Mouse (Mus musculus) kidney, adult 11 months (tissue): Measurements from ENCODE around the gene Tgfbr2.
A peak's percentile ranks its signal among the peaks of the same experiment; 100 is the strongest.
"Not testable (repeated sequence)": the region's sequence is repeated elsewhere in the genome, so short reads cannot be mapped to it uniquely, and the experiment has no call there.

ENCODE experiments used
- DNase-seq: peaks from one replicate; pipeline ENCODE4 v3.0.0; 2022

The Tgfbr2 gene

GRCm38 (mm10) chr9:116059156-116059555, 116.0 kb downstream of the Tgfbr2 start:
- no peak for DNase-seq

DNA sequence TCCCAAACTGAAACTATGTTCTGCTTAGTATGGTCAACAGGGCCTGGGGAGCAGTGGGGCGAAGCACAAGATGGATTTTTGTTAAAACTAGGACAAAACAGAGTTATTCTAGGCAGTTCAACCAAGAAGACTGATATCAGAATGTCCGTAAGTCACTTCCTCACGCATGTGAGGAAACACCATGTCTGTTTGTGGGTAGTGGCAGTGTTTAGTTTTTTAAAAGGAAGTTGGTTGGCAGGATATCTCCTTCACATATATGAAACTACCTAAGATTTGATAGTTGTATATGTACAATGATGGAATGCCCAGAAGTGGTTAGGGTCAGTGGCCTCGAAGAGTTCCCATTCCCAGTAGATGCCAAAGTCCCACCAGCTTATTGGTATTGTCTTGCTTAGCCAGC, 116.7 kb downstream of the Tgfbr2 start:
- no peak for DNase-seq

DNA sequence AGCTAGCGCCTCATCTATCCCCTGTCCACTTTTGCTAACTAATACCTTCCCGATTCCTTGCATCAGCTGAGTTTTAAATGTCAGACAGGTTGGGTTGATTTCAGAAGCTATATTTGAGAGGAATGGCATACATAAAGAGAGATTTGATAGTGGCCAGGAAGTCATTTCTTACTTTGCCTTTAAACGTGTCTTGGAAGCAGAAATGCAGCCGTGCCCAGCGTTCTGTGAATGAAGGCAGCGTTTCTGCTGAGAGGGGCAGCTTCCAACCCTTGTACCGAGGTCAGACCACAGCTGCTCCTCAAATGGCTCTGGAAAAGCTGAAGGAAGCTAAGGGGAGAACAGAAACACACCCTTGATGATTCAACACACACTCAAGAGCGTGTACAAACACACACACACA, 121.2 kb downstream of the Tgfbr2 start:
- no peak for DNase-seq

GRCm38 (mm10) chr9:116049985-116050384, 125.2 kb downstream of the Tgfbr2 start:
- no peak for DNase-seq

- peak; percentile 37 for DNase-seq
Observed at GRCm38 (mm10) chr9:116041787-116042186, 133.4 kb downstream of the Tgfbr2 start.

DNA sequence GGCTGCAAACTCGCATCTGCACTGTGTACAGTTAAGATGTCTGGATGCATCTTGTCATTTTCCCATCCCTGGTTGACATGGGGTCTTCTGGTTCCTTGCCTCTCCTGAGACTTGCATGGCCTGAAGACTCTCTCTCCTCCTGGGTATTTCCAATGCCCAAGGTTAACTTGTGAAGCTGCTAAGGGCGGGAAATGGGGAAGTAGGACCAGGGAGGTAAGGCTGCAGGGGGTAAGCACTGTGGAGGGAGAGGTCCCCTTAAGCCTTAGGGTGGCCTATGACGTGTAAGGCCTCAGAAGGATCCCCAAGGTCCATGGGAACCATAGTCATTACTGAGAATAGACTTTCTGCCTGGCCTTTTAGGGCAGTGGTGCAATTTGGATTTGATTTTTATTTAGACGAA, 133.8 kb downstream of the Tgfbr2 start:
- DNase-seq: no peak

- not testable (repeated sequence) for DNase-seq
Observed at GRCm38 (mm10) chr9:116040852-116041251, 134.3 kb downstream of the Tgfbr2 start.

DNA sequence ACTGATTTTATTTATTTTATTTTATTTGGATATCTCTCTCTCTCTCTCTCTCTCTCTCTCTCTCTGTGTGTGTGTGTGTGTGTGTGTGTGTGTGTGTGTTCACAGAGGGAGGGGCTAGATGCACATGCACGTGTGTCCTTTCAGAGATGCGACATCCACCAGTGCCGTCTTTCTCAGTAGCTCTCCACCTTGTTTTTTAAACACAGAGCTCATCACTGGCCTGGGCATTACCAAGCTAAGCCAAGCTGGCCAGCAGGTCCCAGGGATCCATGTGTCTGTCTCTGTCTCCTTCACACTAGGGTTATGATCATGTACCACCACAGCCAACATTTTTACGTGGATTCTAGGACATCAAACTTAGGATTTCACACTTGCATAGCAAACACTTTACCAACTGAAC, 135.2 kb downstream of the Tgfbr2 start:
- no peak for DNase-seq

- no peak for DNase-seq
Observed at GRCm38 (mm10) chr9:116038275-116038674, 136.9 kb downstream of the Tgfbr2 start.
